Mouse (Mus musculus) heart, embryonic 15.5 days (tissue): ENCODE data around the gene Sec16b. TPM values are rescaled to one million over a fixed set of nuclear protein-coding genes. Genes with fewer than 3 reads are reported as not detected.

Experiments used
- ATAC-seq: fragments of 200-750 bp; cut with Nextera tagmentation; replicated peaks from 2 replicates; pipeline ENCODE4 v1.8.0; 2017; ENCODE audit warnings: low read depth, moderate TSS enrichment; ENCODE audit not compliant: insufficient number of reproducible peaks, insufficient read depth, low FRiP score
- H3K27ac ChIP-seq: fragments of 300-500 bp; sonication (generic); 2 replicates; pipeline ENCODE4 v1.5.1; 2015; ENCODE audit warnings: mild to moderate bottlenecking, inconsistent platforms
- H3K27me3 ChIP-seq: fragments of 300-500 bp; sonication (generic); 2 replicates; pipeline ENCODE4 v1.6.1; 2015; ENCODE audit warnings: inconsistent platforms
- H3K36me3 ChIP-seq: fragments of 300-500 bp; sonication (generic); 2 replicates; pipeline ENCODE4 v1.6.1; 2015; ENCODE audit warnings: mild to moderate bottlenecking, inconsistent platforms
- H3K4me1 ChIP-seq: fragments of 300-500 bp; sonication (generic); replicated peaks from 2 replicates; pipeline ENCODE4 v1.6.1; 2015; ENCODE audit warnings: inconsistent platforms
- H3K4me2 ChIP-seq: fragments of 300-500 bp; sonication (generic); 2 replicates; pipeline ENCODE4 v1.6.1; 2015; ENCODE audit warnings: inconsistent platforms, mild to moderate bottlenecking, moderate library complexity
- H3K4me3 ChIP-seq: fragments of 300-500 bp; sonication (generic); 2 replicates; pipeline ENCODE4 v1.5.1; 2015; ENCODE audit warnings: mild to moderate bottlenecking, inconsistent platforms
- H3K9ac ChIP-seq: fragments of 300-500 bp; sonication (generic); 2 replicates; pipeline ENCODE4 v1.6.1; 2015; ENCODE audit warnings: mild to moderate bottlenecking, inconsistent platforms
- H3K9me3 ChIP-seq: fragments of 300-500 bp; sonication (generic); replicated peaks from 2 replicates; pipeline ENCODE4 v1.6.1; 2016; ENCODE audit warnings: inconsistent platforms
- WGBS: fragments of 180-500 bp; shearing (Covaris S2); methylation state at CpG from one replicate; pipeline ENCODE4 v1.1.7; 2015; ENCODE audit warnings: mixed read lengths; 5-methylcytosine and 5-hydroxymethylcytosine counted together
- polyA plus RNA-seq: library from polyadenylated mRNA; unstranded; fragments of >200 nt; fragmentation: Nextera tagmentation; extraction: Ambion mirVana; gene quantifications from 2 replicates; pipeline ENCODE4 v1.2.1, GENCODE M21; 2015

Sec16b gene
- 1.0 and 1.4 TPM in 2 replicates for polyA plus RNA-seq

DNA sequence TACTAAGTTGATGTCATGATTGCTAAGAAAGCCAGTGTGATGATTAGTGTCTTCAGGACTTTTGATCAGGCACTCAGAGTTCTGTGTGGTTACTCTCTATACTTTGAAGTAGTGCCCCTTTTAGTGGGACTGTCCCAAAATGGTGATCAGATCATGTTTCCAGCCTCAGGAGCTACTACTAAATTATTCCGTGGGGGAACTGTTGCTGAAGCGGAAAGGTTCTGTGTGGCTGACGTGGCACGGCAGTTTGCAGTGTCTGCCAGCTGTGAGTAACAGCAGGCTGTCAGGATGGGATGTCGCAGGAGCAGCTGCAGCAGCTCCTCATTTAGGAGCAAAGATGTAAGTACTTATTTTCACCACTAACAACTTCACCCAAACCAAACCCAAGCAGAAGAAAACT is at the start of gene Sec16b:
Sec16b (plus strand) TSS at position 207 of the 400 bp plus-strand sequence.
- Histone ChIP-seq H3K27me3 (no peaks in the 10 kb centered on the region), H3K4me1 (no peaks in the 10 kb centered on the region), H3K4me2 (peak within 1 kb of the TSS; percentile 21; the same call in 1 of the 2 replicates), H3K9ac (no peak within 1 kb of the TSS), H3K9me3 (no peaks in the 10 kb centered on the region), H3K4me3 (peak within 1 kb of the TSS; percentile 2; the same call in 1 of the 2 replicates), H3K27ac (no peak within 1 kb of the TSS), H3K36me3 (no peaks in the 10 kb centered on the region)
- WGBS: 31% methylated on average over 5 of the region's 5 CpGs
- ATAC-seq: no peak

DNA sequence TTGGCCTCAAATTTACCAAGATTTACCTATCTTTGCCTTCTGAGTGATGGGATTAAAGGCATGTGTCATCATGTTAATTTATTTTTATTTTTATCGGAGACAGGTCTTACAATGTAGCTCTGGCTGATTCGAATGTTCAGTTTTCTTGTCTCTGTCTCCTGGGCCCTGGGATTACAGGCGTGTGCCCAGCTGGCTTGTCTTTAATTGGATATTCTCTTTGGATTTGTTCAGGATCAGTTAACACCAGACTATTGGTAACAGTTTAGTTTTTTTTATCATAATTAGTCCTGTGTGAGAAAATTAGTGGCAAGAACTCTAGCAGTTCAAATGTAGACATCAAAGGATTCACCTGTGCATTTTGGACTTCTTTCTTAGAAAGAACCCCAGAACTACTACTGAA is 48.7 kb upstream of the Sec16b start:
- H3K4me2 ChIP-seq: no peak overlapping the region
- H3K36me3 ChIP-seq: no peaks in the 10 kb centered on the region
- peaks cover 6% of the 10 kb centered on the region for H3K4me1 ChIP-seq
- 89% methylated on average over 3 of the region's 3 CpGs for WGBS
- no peak overlapping the region for H3K9ac ChIP-seq
- no peak overlapping the region for H3K27ac ChIP-seq
- no peak overlapping the region for H3K4me3 ChIP-seq
- ATAC-seq: no peak
- no peaks in the 10 kb centered on the region for H3K9me3 ChIP-seq
- no peaks in the 10 kb centered on the region for H3K27me3 ChIP-seq

DNA sequence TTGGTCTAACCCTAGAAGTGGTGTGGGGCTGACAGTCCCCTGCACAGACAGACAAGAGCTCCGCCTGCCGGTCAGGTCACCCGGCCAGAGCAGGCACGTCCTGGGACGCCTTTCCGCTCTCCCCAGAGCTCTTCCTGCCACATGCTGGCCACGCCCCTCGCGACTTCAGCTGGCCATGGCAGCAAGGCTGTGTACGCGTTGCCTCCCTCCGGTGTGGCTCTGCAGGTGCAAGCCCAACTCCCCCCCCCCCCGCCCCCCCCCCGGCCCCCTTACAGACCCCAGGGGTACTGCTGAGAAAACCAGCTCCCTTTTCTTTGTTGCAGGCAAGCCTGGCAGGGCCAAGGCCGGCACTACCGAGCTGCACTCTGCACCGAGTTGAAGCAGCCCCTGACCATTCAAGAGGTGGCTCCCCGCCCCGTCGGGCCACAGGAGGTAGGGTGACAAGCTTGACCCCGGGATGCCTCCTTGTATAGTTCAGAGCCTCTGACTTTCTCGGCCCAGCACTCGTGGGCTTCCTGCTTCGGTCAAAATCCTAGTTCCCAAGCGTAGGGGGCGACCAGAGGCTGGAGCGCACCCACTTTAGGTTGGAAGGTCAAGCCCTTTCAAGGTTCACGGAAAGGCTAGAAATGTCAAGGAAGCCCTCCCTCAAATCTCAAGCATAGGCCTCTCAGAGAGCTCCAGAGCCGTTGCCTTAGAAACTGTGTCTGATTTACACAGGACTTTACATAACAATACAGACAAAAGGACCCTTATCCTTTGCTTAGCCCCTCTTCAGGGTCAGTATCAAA is 47.9 kb upstream of the Sec16b start, which contains the start of gene Cryzl2:
Cryzl2 (plus strand) TSS at position 157 of the 788 bp plus-strand sequence.
- H3K9ac ChIP-seq: peak within 1 kb of the TSS; percentile 61
- peak within 1 kb of the TSS; percentile 80 for H3K4me2 ChIP-seq
- H3K36me3 ChIP-seq: no peaks in the 10 kb centered on the region
- ATAC-seq: peak; percentile 92
- WGBS: 8% methylated on average over 28 of the region's 29 CpGs
- H3K4me3 ChIP-seq: peak within 1 kb of the TSS; percentile 53
- peaks cover 6% of the 10 kb centered on the region for H3K4me1 ChIP-seq
- H3K27me3 ChIP-seq: no peaks in the 10 kb centered on the region
- H3K27ac ChIP-seq: 0 out of 2 replicates have a peak within 1 kb of the TSS, but pooled peaks have one; percentile 17
- H3K9me3 ChIP-seq: no peaks in the 10 kb centered on the region

DNA sequence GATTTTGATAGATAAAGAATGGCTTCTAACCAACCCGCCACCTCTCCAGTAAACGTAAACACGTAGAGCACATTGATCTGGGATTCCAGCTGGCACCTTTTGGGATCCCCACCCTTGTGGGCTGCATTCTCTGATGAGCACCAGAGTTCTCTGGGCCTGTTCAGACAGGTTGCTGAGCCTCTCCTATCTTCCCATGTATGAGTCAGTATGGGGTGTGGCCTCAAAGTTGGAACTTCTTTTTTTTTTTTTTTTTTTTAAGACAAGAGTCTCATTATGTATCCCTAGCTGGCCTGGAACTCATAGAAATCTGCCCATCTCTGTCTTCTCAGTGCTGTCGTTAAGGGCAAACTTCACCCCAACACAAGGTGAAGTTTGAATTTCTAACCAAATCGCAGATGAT is 46.6 kb upstream of the Sec16b start:
- WGBS: 88% methylated on average over 5 of the region's 5 CpGs
- no peak overlapping the region for H3K4me3 ChIP-seq
- no peak overlapping the region for H3K9ac ChIP-seq
- no peak overlapping the region for H3K27ac ChIP-seq
- no peak overlapping the region for H3K4me2 ChIP-seq
- H3K36me3 ChIP-seq: no peaks in the 10 kb centered on the region
- no peak for ATAC-seq
- no peaks in the 10 kb centered on the region for H3K9me3 ChIP-seq
- no peaks in the 10 kb centered on the region for H3K27me3 ChIP-seq
- H3K4me1 ChIP-seq: peaks cover 6% of the 10 kb centered on the region

DNA sequence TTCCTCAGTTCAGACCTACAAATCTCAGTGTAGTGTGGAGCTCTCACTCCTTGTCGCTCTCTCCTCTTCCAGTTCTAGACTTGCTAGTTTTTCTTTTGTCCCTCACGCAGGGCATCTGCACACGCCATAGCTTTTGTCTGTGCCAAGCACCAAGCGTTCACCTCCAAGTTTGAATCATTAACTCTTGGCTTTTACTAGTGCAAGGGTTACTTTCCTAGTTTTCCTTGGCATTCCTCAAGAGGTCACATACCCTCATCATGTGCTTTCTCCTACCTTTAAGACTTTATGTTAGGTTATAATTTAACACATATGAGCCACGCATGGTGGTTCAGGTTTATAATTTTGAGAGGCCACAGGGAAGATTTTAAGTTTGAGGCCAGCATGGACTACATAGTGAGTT is 45.3 kb upstream of the Sec16b start:
- Histone ChIP-seq H3K9me3 (no peaks in the 10 kb centered on the region), H3K36me3 (no peaks in the 10 kb centered on the region), H3K4me2 (no peak overlapping the region), H3K9ac (no peak overlapping the region), H3K27ac (no peak overlapping the region), H3K27me3 (no peaks in the 10 kb centered on the region), H3K4me3 (no peak overlapping the region), H3K4me1 (peaks cover 6% of the 10 kb centered on the region)
- ATAC-seq: no peak
- WGBS: 96% methylated on average over 5 of the region's 5 CpGs

DNA sequence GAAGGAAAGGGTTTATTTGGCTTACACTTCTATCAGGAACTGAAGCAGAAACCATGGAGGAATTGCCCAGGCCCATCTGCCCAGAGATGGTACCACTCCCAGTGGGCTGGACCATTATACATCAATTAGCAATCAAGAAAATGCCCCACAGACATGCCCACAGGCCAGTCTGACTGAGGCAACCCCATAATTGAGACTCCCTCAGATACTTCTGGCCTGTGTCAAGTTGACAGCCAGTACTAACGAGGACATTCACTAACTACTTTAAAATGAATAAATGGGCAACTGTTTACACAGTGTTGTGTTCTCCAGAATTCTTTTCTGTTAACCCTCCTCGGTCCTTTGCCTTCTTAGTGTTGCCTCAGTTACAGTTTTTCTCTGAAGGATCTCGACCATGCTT is 44.2 kb upstream of the Sec16b start:
- WGBS: 68% methylated on average over 3 of the region's 3 CpGs
- H3K36me3 ChIP-seq: no peaks in the 10 kb centered on the region; the same call in 1 of the 2 replicates
- no peak overlapping the region for H3K27ac ChIP-seq
- peaks cover 6% of the 10 kb centered on the region for H3K4me1 ChIP-seq
- no peak for ATAC-seq
- H3K9me3 ChIP-seq: no peaks in the 10 kb centered on the region
- H3K4me2 ChIP-seq: no peak overlapping the region
- no peaks in the 10 kb centered on the region for H3K27me3 ChIP-seq
- H3K4me3 ChIP-seq: no peak overlapping the region
- H3K9ac ChIP-seq: no peak overlapping the region

DNA sequence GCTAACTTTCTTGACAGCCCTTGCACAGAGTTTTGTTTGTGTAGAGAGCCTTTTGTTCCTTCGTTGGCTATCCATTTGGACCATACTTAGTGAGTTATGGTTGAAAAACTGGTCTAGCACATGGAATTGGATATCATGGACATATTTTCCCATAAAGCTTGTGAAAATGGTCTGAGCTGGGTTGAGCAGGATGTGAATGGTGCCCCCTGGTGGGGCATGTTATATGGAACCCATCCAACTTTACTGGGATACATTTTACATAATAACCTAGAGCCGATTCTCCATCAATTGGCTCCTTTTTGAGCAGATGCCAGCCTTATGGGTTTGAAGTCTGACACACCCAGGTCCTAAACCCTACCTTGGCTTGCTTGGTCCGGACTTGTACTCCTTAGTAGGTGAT is 41.3 kb upstream of the Sec16b start:
- Histone ChIP-seq H3K4me1 (no peaks in the 10 kb centered on the region), H3K9me3 (no peaks in the 10 kb centered on the region), H3K27me3 (no peaks in the 10 kb centered on the region), H3K4me2 (no peak overlapping the region), H3K9ac (no peak overlapping the region), H3K27ac (no peak overlapping the region), H3K36me3 (no peaks in the 10 kb centered on the region; the same call in 1 of the 2 replicates), H3K4me3 (no peak overlapping the region)
- ATAC-seq: no peak
- WGBS: 81% methylated on average over 3 of the region's 3 CpGs

DNA sequence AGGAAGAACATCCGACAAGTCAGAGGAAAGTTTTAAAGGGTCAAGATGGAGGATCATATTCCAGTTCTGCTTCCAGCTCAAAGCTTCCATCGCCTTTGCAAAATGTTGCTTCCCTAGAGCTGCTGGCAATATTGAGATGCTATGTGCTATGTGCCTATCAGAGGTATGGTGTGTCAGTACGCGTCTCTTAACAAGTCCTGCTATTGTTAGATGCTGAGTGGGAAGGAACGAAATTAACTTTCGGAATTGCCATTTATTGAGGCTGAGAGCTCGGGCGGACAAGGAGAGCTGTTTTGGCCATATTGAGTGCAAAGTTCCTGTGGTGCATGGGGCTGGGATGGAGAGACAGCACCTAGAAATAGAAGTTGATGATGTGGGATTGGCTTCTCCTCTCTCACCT is 38.7 kb upstream of the Sec16b start:
- no peaks in the 10 kb centered on the region for H3K4me1 ChIP-seq
- peaks cover 4% of the 10 kb centered on the region; the same call in 1 of the 2 replicates for H3K36me3 ChIP-seq
- no peaks in the 10 kb centered on the region for H3K9me3 ChIP-seq
- no peak overlapping the region for H3K4me2 ChIP-seq
- H3K27ac ChIP-seq: no peak overlapping the region
- no peak overlapping the region for H3K9ac ChIP-seq
- H3K27me3 ChIP-seq: no peaks in the 10 kb centered on the region
- H3K4me3 ChIP-seq: no peak overlapping the region
- 91% methylated on average over 8 of the region's 8 CpGs for WGBS
- no peak for ATAC-seq

DNA sequence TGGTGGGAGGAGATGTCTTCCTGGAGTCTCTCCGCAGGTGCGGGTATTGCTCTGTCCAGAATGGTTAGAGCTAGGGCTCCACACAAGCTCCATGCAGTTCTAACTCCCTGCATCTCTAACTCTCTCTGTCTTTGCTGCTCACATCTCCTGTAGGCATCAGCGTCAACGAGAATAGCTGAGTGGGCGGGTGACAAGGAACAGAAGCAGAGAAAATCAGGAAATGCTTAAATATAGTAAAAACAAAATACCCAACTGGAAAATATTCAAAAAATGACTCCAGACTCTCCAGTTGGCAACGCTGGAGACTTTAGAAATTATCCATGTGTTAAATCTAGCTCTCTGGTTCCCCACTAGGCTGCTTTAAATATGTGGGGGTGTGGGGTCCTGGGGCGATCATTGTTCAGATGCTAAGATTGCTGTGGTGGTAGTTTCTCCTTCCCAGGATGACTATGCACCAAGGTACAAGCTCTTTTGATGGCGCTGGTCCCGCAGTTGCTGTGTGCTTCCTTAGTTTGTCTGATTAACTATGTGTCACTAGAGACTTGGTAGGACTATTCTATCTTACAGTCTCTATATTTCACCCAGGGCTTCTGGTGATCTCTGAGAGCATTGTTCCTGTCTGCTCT is 35.7 kb upstream of the Sec16b start:
- Histone ChIP-seq H3K4me3 (no peak overlapping the region), H3K27ac (no peak overlapping the region), H3K9me3 (no peaks in the 10 kb centered on the region), H3K4me2 (no peak overlapping the region), H3K4me1 (0 out of 2 replicates have a peak, but pooled peaks cover 3% of the 10 kb centered on the region), H3K9ac (no peak overlapping the region), H3K36me3 (peaks cover 4% of the 10 kb centered on the region; the same call in 1 of the 2 replicates), H3K27me3 (no peaks in the 10 kb centered on the region)
- 81% methylated on average over 9 of the region's 9 CpGs for WGBS
- no peak for ATAC-seq

DNA sequence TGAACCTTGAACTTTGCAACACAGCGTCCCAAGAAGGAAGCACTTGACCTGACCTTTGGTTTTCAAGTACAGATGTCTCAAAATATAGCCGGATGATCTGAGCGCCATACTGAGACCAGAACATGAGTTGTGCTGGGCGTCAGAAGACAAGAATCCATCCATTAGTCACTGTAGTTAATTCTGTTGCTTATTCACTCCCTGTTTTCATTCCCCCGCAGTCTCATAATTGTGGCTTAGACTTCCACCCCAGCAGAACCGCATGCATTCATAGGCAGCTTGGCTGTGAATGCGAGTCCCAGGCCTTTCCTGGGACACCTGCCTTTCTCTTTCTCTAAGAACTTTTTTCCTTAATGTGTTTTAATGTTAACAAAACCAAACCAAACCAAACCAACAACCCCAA is 33.8 kb upstream of the Sec16b start:
- 84% methylated on average over 7 of the region's 7 CpGs for WGBS
- H3K4me3 ChIP-seq: no peak overlapping the region

DNA sequence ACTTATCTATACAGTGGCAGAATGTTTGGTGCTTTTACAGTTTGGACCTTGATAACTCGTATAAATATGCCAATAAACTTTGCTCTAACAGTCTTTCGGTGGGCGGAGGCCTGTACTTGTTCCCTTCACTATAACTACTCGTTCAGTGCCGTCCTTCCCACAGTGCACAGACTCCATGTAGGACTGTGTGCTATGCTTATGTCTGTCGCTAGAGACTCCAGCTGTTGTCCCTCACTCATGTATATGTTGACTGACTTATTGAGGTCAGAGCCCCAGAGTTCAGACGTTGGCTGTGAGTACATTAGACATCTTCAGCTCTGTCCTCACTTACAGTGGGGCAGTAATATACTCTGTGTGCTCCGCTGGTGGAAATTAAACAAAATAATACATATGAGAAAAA is 31.7 kb upstream of the Sec16b start:
- 80% methylated on average over 8 of the region's 8 CpGs for WGBS
- no peak overlapping the region for H3K4me2 ChIP-seq
- H3K36me3 ChIP-seq: peaks cover 9% of the 10 kb centered on the region; the same call in 1 of the 2 replicates
- H3K27me3 ChIP-seq: no peaks in the 10 kb centered on the region
- ATAC-seq: no peak
- no peak overlapping the region for H3K4me3 ChIP-seq
- H3K27ac ChIP-seq: no peak overlapping the region
- H3K9me3 ChIP-seq: no peaks in the 10 kb centered on the region
- no peak overlapping the region for H3K9ac ChIP-seq
- H3K4me1 ChIP-seq: 0 out of 2 replicates have a peak, but pooled peaks cover 3% of the 10 kb centered on the region

More for the DNA sequence above, 33.8 kb upstream of the Sec16b start:
- no peaks in the 10 kb centered on the region for H3K9me3 ChIP-seq
- H3K27me3 ChIP-seq: no peaks in the 10 kb centered on the region
- no peak for ATAC-seq
- H3K9ac ChIP-seq: no peak overlapping the region
- no peak overlapping the region for H3K4me2 ChIP-seq
- H3K4me1 ChIP-seq: 0 out of 2 replicates have a peak, but pooled peaks cover 3% of the 10 kb centered on the region
- H3K36me3 ChIP-seq: peaks cover 4% of the 10 kb centered on the region; the same call in 1 of the 2 replicates
- H3K27ac ChIP-seq: no peak overlapping the region
